Mouse (Mus musculus): ENCODE measurements at regions not wholly inside any gene's neighbourhood (a gene's known extent, or its start where the extent isn't known, plus 50 kb on each side); places are given as distances from the start of the nearest gene placed in this dataset.

DNA sequence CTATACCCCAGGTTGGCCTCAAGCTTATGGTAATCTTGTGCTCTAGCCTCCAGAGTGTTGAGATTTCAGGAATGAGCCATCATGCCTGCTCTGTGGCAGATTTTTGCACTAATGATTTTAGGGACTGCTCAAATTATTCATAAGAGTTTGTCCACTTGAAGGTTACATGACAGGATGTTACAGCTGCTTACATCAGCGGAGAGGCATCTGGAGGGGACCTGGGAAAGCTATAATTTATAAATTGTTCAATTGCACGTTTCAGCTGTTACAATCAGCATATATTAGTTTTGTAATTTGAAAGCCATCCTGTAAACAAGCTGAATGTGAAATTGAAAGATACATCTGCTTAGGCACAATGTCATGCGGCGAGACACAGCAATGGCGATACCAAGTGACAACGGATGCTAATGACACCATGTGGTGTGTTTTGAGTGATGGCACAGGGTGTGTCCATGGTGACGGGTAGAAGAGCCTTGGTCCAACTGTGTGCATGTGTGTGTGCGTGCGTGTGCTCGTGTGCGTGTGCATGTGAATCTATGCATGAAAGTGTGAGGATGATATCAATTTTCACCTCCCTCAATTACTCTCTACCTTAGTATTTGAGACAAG lies 96.6 kb upstream of the Gjb5 start:
- Histone ChIP-seq H3K4me1 (replicated peaks) (no peaks in the 10 kb centered on the region), H3K4me2 (no peak overlapping the region), H3K9ac (replicated peaks) (no peak overlapping the region), H3K27me3 (no peaks in the 10 kb centered on the region), H3K4me3 (replicated peaks) (no peak overlapping the region), H3K9me3 (peaks cover 16% of the 10 kb centered on the region), H3K36me3 (no peaks in the 10 kb centered on the region), H3K27ac (no peak overlapping the region)
- WGBS, result 92% methylated on average over 11 of the region's 11 CpGs
- ATAC-seq (ENCODE audit: insufficient number of reproducible peaks, insufficient read depth, low FRiP score, low TSS enrichment, low read depth), result no peak

DNA sequence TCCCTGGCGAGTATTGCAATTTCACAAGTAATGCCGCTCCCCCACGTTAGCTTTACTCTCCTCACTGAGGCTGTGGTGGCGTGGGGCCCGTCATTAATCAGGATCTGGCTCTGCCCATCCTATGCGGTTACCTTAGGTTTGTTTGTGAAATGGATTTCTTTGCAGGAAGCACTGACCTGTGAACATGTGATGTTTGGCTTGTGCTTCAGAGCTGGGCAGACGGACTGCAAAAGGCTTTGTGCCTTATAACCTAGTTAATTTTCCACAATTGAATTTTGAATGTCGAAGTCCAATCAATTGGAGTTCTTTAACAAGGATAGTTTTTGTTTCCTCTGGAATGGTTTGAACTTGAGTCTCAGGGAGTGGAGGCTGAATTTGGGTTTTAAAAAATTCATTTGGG lies 94.1 kb upstream of the Gjb5 start:
- Histone ChIP-seq H3K4me3 (replicated peaks) (no peak overlapping the region), H3K27ac (no peak overlapping the region)
- 68% methylated on average over 8 of the region's 8 CpGs for WGBS

DNA sequence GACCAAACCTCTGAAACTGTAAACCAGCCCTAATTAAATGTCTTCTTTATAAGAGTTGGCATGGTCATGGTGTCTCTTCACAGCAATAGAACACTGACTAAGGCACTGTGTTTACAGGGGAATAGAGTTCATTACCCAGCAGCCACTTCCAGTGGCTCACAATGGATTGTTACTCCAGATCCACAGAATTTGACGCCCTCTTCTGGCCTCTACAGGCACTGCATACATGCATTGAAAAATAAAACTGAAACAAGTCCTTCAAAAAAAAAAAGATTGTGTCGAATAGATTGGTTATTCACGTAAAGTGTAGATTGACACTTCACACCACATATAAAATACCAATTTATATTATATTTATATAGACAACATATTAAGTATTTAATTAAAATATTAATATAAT lies 87.3 kb upstream of the Gjb5 start:
- no peaks in the 10 kb centered on the region for H3K27me3 ChIP-seq
- no peak for ATAC-seq (ENCODE audit: insufficient number of reproducible peaks, insufficient read depth, low FRiP score, low TSS enrichment, low read depth)
- no peak overlapping the region for H3K4me3 ChIP-seq (replicated peaks)
- no peaks in the 10 kb centered on the region for H3K9me3 ChIP-seq
- H3K36me3 ChIP-seq, result no peaks in the 10 kb centered on the region
- no peak overlapping the region for H3K9ac ChIP-seq (replicated peaks)
- H3K27ac ChIP-seq, result no peak overlapping the region
- peaks cover 9% of the 10 kb centered on the region for H3K4me1 ChIP-seq (replicated peaks)
- no peak overlapping the region for H3K4me2 ChIP-seq
- WGBS, result 64% methylated on average over 3 of the region's 3 CpGs

More for the DNA sequence above, 94.1 kb upstream of the Gjb5 start:
- no peaks in the 10 kb centered on the region for H3K4me1 ChIP-seq (replicated peaks)
- no peak overlapping the region for H3K9ac ChIP-seq (replicated peaks)
- peaks cover 6% of the 10 kb centered on the region; the same call in 1 of the 2 replicates for H3K9me3 ChIP-seq
- no peak overlapping the region for H3K4me2 ChIP-seq
- H3K36me3 ChIP-seq, result no peaks in the 10 kb centered on the region
- no peaks in the 10 kb centered on the region for H3K27me3 ChIP-seq
- no peak for ATAC-seq (ENCODE audit: insufficient number of reproducible peaks, insufficient read depth, low FRiP score, low TSS enrichment, low read depth)

DNA sequence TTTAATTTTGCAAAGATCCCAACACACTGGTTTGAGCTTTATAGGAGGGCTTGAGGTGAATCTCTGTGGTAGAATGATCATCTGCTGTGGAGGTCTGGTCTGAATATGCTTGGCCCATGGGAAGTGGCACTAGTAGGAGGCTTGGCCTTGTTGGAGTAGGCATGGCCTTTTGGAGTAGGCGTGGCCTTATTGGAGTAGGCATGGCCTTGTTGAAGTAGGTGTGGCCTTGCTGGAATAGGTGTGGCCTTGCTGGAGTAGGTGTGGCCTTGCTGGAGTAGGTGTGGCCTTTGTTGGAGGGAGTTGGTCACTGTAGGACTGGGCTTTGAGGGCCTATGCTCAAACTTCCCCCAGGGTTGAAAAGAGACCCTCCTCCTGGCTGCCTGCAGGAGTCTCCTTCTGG lies 86.1 kb upstream of the Gjb5 start:
- ATAC-seq (ENCODE audit: insufficient number of reproducible peaks, insufficient read depth, low FRiP score, low TSS enrichment, low read depth), result no peak
- Histone ChIP-seq H3K9me3 (no peaks in the 10 kb centered on the region), H3K4me3 (replicated peaks) (no peak overlapping the region), H3K4me2 (no peak overlapping the region), H3K27ac (no peak overlapping the region), H3K36me3 (no peaks in the 10 kb centered on the region), H3K9ac (replicated peaks) (no peak overlapping the region), H3K4me1 (replicated peaks) (peaks cover 9% of the 10 kb centered on the region), H3K27me3 (no peaks in the 10 kb centered on the region)
- WGBS, result 92% methylated on average over 1 of the region's 1 CpGs

DNA sequence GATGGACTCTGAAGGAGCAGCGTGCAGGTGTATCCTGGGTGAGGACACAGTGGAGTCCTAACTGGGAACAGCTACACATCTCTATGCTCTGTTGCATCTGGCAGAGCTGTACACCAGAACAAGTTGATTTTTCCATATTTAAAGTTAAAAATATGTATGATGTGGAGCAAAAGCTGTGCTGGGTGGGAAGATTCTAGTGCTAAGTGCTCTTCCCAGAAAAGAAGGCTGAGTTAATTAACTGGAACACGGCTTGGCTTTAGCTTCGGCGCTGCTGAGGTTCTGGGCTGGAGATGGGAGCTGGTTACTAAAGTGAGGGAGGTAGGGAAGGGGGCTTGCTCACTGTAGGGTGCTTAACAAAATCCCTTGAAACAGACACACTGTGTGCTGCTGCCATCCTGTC lies 84.0 kb upstream of the Gjb5 start:
- H3K27ac ChIP-seq, result no peak overlapping the region
- 82% methylated on average over 4 of the region's 4 CpGs for WGBS
- H3K4me3 ChIP-seq (replicated peaks), result no peak overlapping the region
- H3K27me3 ChIP-seq, result no peaks in the 10 kb centered on the region
- no peak overlapping the region for H3K4me2 ChIP-seq
- H3K9me3 ChIP-seq, result no peaks in the 10 kb centered on the region
- no peak overlapping the region for H3K9ac ChIP-seq (replicated peaks)
- H3K36me3 ChIP-seq, result no peaks in the 10 kb centered on the region
- no peak for ATAC-seq (ENCODE audit: insufficient number of reproducible peaks, insufficient read depth, low FRiP score, low TSS enrichment, low read depth)
- H3K4me1 ChIP-seq (replicated peaks), result peaks cover 15% of the 10 kb centered on the region

DNA sequence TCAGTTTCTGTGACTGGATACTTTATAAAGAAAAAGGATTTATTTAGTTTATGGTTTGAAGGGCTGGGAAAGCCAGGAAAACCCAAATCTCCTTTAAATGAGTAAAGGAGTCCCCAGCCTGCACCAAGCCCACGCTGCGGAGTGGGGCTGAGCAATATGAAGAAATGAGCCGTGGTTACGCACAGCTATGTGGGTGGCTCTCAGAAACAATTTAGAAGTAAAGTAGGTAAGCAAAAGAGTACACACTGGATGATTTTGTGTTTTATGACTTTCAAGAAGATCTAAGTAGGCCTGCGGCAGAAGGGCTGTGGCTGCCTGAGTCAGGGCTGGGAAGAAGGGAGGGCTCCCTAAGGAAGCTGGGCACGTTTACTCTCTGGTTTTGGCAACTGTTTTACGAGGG lies 82.6 kb upstream of the Gjb5 start:
- Histone ChIP-seq H3K27ac (no peak overlapping the region), H3K27me3 (no peaks in the 10 kb centered on the region), H3K36me3 (no peaks in the 10 kb centered on the region), H3K4me2 (no peak overlapping the region), H3K9me3 (no peaks in the 10 kb centered on the region), H3K9ac (replicated peaks) (no peak overlapping the region), H3K4me1 (replicated peaks) (peaks cover 15% of the 10 kb centered on the region), H3K4me3 (replicated peaks) (no peak overlapping the region)
- WGBS, result 33% methylated on average over 7 of the region's 7 CpGs
- ATAC-seq (ENCODE audit: insufficient number of reproducible peaks, insufficient read depth, low FRiP score, low TSS enrichment, low read depth), result no peak

DNA sequence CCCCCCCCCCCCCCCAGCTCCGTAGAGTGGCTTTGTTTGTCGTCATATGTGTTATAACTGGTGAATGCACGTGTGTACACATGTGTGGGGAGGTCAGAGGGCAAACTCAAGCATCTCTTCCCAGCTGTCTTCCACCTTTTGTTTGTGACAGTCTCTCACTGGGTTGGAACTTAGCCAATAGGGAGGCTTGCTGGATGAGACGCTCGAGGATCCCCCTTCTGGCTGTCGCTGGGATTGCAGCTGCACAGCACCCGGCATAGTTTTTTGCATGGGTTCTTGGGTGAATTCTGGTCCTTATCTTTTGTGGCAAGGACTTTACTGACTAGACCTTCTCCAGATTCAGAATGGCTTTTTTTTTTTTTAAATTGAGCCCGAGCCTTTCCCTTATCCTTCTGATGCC lies 77.1 kb upstream of the Gjb5 start:
- no peak overlapping the region for H3K27ac ChIP-seq
- H3K9me3 ChIP-seq, result no peaks in the 10 kb centered on the region
- H3K27me3 ChIP-seq, result peaks cover 30% of the 10 kb centered on the region; the same call in 1 of the 2 replicates
- H3K36me3 ChIP-seq, result no peaks in the 10 kb centered on the region
- no peak for ATAC-seq (ENCODE audit: insufficient number of reproducible peaks, insufficient read depth, low FRiP score, low TSS enrichment, low read depth)
- no peak overlapping the region for H3K9ac ChIP-seq (replicated peaks)
- peak overlapping the region; percentile 27; the same call in 1 of the 2 replicates for H3K4me2 ChIP-seq
- no peak overlapping the region for H3K4me3 ChIP-seq (replicated peaks)
- H3K4me1 ChIP-seq (replicated peaks), result peaks cover 18% of the 10 kb centered on the region
- WGBS, result 20% methylated on average over 8 of the region's 8 CpGs

DNA sequence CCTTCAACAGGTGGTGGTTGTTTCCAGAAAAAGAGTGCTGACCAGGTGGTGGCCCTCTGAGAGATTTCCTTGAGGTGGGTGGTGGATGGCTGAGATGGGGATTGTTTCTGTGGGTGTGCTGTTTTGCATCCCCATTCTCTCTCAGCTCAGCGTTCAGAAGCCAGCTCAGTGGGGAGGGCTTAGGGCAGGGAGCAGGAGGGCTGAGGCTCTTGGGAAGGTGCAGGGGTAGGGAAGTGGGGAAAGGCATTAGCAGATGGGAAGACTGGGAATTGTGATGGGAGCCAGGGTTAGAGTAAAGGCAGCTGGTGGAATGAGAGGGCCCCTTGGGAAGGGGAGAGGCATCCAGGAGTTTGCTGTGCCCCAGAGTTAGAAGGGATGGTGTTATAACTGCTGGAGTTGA lies 72.3 kb upstream of the Gjb5 start:
- H3K4me1 ChIP-seq (replicated peaks), result peaks cover 18% of the 10 kb centered on the region
- ATAC-seq (ENCODE audit: insufficient number of reproducible peaks, insufficient read depth, low FRiP score, low TSS enrichment, low read depth), result peak; percentile 44; the same call in 1 of the 2 replicates
- peaks cover 30% of the 10 kb centered on the region; the same call in 1 of the 2 replicates for H3K27me3 ChIP-seq
- H3K4me2 ChIP-seq, result no peak overlapping the region; the same call in 1 of the 2 replicates
- WGBS, result 4% methylated on average over 1 of the region's 1 CpGs
- H3K36me3 ChIP-seq, result no peaks in the 10 kb centered on the region
- H3K9ac ChIP-seq (replicated peaks), result no peak overlapping the region
- H3K27ac ChIP-seq, result peak overlapping the region; percentile 72
- peaks cover 6% of the 10 kb centered on the region for H3K9me3 ChIP-seq
- H3K4me3 ChIP-seq (replicated peaks), result no peak overlapping the region

DNA sequence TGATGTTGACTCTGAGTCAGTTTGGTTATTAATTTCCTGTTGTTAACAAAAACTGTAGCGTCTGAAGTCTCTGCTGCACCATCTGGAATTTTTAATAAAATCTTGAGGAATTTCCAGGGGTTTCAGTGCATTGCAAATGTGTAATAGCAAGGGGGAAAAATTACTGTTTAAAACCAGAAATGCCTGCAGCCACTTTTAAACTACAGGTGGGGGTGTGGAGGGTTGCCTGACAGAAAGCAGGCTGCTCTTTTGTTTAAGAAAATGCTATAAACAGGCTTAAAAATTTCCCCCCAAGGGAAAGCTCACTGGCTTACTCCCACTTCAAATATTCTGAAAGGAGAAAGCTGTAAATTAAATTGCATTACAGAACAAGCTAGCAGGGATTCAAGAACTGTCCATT lies 71.8 kb upstream of the Gjb5 start:
- 29% methylated on average over 1 of the region's 1 CpGs for WGBS

DNA sequence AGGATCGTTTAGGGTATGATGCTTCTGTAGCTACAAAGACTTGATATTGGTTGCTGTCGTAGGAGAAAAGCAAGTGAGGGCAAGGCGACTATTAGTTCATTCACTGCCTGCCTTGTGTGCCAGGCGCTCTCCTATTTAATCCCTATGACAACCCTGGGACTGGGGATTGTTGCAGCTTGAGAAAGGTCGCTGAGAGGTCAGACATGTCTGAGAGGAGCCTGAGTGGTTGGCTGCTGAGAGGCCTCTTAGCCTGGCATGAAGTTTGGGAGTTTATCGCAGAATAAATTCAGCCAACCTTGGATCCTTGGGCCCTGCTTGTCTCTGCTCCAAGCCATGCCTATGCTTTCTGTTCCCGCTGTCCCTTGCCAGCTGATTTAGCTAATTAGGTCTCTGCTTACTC lies 65.9 kb upstream of the Gjb5 start:
- H3K4me3 ChIP-seq (replicated peaks), result no peak overlapping the region
- no peak for ATAC-seq (ENCODE audit: insufficient number of reproducible peaks, insufficient read depth, low FRiP score, low TSS enrichment, low read depth)
- peaks cover 14% of the 10 kb centered on the region for H3K27me3 ChIP-seq
- peaks cover 8% of the 10 kb centered on the region for H3K4me1 ChIP-seq (replicated peaks)
- no peak overlapping the region for H3K9ac ChIP-seq (replicated peaks)
- H3K9me3 ChIP-seq, result peaks cover 2% of the 10 kb centered on the region
- no peak overlapping the region for H3K27ac ChIP-seq
- 72% methylated on average over 7 of the region's 7 CpGs for WGBS
- no peak overlapping the region for H3K4me2 ChIP-seq
- no peaks in the 10 kb centered on the region for H3K36me3 ChIP-seq

More for the DNA sequence above, 71.8 kb upstream of the Gjb5 start:
- H3K4me1 ChIP-seq (replicated peaks), result peaks cover 18% of the 10 kb centered on the region
- H3K36me3 ChIP-seq, result no peaks in the 10 kb centered on the region
- peaks cover 29% of the 10 kb centered on the region; the same call in 1 of the 2 replicates for H3K27me3 ChIP-seq
- H3K27ac ChIP-seq, result peak overlapping the region; percentile 72
- H3K4me2 ChIP-seq, result no peak overlapping the region
- H3K9ac ChIP-seq (replicated peaks), result no peak overlapping the region
- no peak overlapping the region for H3K4me3 ChIP-seq (replicated peaks)
- 0 out of 2 replicates have a peak, but pooled peaks have one; percentile 34 for ATAC-seq (ENCODE audit: insufficient number of reproducible peaks, insufficient read depth, low FRiP score, low TSS enrichment, low read depth)
- peaks cover 6% of the 10 kb centered on the region for H3K9me3 ChIP-seq

DNA sequence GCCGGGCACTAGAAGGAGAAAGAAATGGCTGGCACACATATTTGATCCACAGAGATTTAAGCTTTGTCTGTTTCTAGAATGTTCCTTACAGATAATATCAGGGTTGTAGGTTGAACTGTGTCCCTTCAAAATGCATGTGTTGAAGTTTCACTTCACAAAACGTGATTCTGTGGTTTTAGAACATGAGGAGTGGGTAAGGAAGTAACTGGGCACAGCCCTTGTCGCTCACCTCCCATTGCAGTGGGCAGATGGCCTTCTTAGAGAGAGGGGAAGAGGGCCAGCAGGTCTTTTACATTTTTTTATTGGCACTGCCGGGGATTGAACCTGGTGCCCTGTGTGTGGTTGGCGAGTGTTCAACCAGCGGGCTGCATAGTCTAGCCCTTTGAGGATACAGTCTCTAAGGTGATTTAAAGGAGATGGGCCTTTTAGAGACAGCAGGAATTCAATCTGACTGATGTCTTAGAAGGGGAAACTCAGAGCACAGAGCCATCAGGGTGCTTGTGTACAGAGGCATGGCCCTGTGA lies 64.0 kb upstream of the Gjb5 start:
- WGBS, result 87% methylated on average over 6 of the region's 6 CpGs
- Histone ChIP-seq H3K9ac (replicated peaks) (no peak overlapping the region), H3K27me3 (peaks cover 21% of the 10 kb centered on the region), H3K4me3 (replicated peaks) (no peak overlapping the region), H3K4me2 (no peak overlapping the region), H3K9me3 (no peaks in the 10 kb centered on the region), H3K4me1 (replicated peaks) (peaks cover 16% of the 10 kb centered on the region), H3K36me3 (no peaks in the 10 kb centered on the region), H3K27ac (no peak overlapping the region)
- ATAC-seq (ENCODE audit: insufficient number of reproducible peaks, insufficient read depth, low FRiP score, low TSS enrichment, low read depth), result no peak

DNA sequence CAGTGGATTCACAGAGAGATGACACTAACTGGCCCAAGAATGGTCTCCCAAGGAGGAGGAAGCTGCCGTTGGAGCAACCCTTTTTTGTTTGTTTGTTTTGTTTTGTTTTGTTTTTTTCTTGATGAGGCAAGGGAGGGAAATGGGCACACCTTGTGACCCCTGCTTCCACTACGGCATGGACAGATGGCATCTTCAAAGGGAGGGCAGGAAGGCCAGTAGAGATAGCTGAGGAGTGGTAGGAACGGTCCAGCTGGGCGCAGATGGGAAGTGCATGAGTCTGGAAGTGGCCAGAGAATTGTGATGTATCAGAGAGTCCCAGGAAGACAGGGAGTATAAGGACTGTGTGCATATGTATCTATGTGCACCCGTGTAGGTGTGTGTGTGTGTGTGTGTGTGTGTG lies 63.1 kb upstream of the Gjb5 start:
- H3K4me3 ChIP-seq (replicated peaks), result no peak overlapping the region
- no peak overlapping the region for H3K4me2 ChIP-seq
- no peaks in the 10 kb centered on the region for H3K36me3 ChIP-seq
- H3K27me3 ChIP-seq, result peaks cover 27% of the 10 kb centered on the region
- H3K9ac ChIP-seq (replicated peaks), result no peak overlapping the region
- H3K27ac ChIP-seq, result no peak overlapping the region
- H3K4me1 ChIP-seq (replicated peaks), result peaks cover 20% of the 10 kb centered on the region
- H3K9me3 ChIP-seq, result no peaks in the 10 kb centered on the region
- WGBS, result 81% methylated on average over 5 of the region's 5 CpGs
- no peak for ATAC-seq (ENCODE audit: insufficient number of reproducible peaks, insufficient read depth, low FRiP score, low TSS enrichment, low read depth)

Measured in limb, embryonic 12.5 days (tissue).